Mouse (Mus musculus) Muller cell, postnatal 12 days (primary cell): Measurements from ENCODE around the gene Mdm4.
"Not testable (repeated sequence)": the region's sequence is repeated elsewhere in the genome, so short reads cannot be mapped to it uniquely, and the experiment has no call there.

ENCODE experiments used
- DNase-seq: peaks from one replicate; pipeline ENCODE4 v3.0.0-alpha.2; 2015; ENCODE audit errors: inconsistent ontology term

Mdm4 gene

GRCm38 (mm10) chr1:133020137-133020894, 10.0 kb downstream of the Mdm4 start:
- DNase-seq = peak; percentile 65

GRCm38 (mm10) chr1:133019312-133019711, 11.0 kb downstream of the Mdm4 start:
- DNase-seq = peak; percentile 24

- DNase-seq = no peak
These were observed 11.8 kb downstream of the Mdm4 start for GRCm38 (mm10) chr1:133018580-133018979.

- no peak for DNase-seq
These were observed 13.5 kb downstream of the Mdm4 start for GRCm38 (mm10) chr1:133016775-133017428.

- DNase-seq = no peak
These were observed 16.2 kb downstream of the Mdm4 start for GRCm38 (mm10) chr1:133014196-133014595.

- DNase-seq = no peak
These were observed 17.0 kb downstream of the Mdm4 start for GRCm38 (mm10) chr1:133013331-133013730.

GRCm38 (mm10) chr1:133011955-133012841, 18.2 kb downstream of the Mdm4 start:
- DNase-seq = no peak

GRCm38 (mm10) chr1:133006571-133006970, 23.8 kb downstream of the Mdm4 start:
- no peak for DNase-seq

- no peak for DNase-seq
These were observed 30.0 kb downstream of the Mdm4 start for GRCm38 (mm10) chr1:133000347-133000746.

- DNase-seq = no peak
These were observed 38.8 kb downstream of the Mdm4 start for GRCm38 (mm10) chr1:132991580-132991979.

- no peak for DNase-seq
These were observed 39.6 kb downstream of the Mdm4 start for GRCm38 (mm10) chr1:132990733-132991132.

- DNase-seq = not testable (repeated sequence)
These were observed 41.6 kb downstream of the Mdm4 start for GRCm38 (mm10) chr1:132988556-132989459.

- DNase-seq = peak; percentile 32
These were observed 47.6 kb downstream of the Mdm4 start for GRCm38 (mm10) chr1:132982728-132983127.

GRCm38 (mm10) chr1:132981232-132981631, 49.1 kb downstream of the Mdm4 start:
- no peak for DNase-seq

GRCm38 (mm10) chr1:132977402-132977801, 53.0 kb downstream of the Mdm4 start:
- no peak for DNase-seq

- DNase-seq = peak; percentile 35
These were observed 61.7 kb downstream of the Mdm4 start for GRCm38 (mm10) chr1:132968659-132969058.

GRCm38 (mm10) chr1:132964691-132965090, 65.7 kb downstream of the Mdm4 start:
- no peak for DNase-seq

- no peak for DNase-seq
These were observed 66.3 kb downstream of the Mdm4 start for GRCm38 (mm10) chr1:132964106-132964505.

- no peak for DNase-seq
These were observed 68.6 kb downstream of the Mdm4 start for GRCm38 (mm10) chr1:132961751-132962150.

GRCm38 (mm10) chr1:132956809-132957208, 73.6 kb downstream of the Mdm4 start:
- no peak for DNase-seq

- DNase-seq = no peak
These were observed 82.5 kb downstream of the Mdm4 start for GRCm38 (mm10) chr1:132947811-132948210.
